Mouse (Mus musculus): ENCODE measurements at regions not wholly inside any gene's neighbourhood (a gene's known extent, or its start where the extent isn't known, plus 50 kb on each side); places are given as distances from the start of the nearest gene placed in this dataset.

- H3K27me3 ChIP-seq: no peaks in the 10 kb centered on the region
- no peak overlapping the region for H3K4me2 ChIP-seq (replicated peaks)
- H3K36me3 ChIP-seq: no peaks in the 10 kb centered on the region
- H3K4me1 ChIP-seq: no peaks in the 10 kb centered on the region
- H3K9me3 ChIP-seq: no peaks in the 10 kb centered on the region
- H3K9ac ChIP-seq: no peak overlapping the region
- no peak overlapping the region for H3K27ac ChIP-seq
- H3K4me3 ChIP-seq: no peak overlapping the region
- 84% methylated on average over 5 of the region's 5 CpGs for WGBS
- no peak for ATAC-seq (ENCODE audit: insufficient number of reproducible peaks, insufficient read depth, low FRiP score, low TSS enrichment)
These were observed 646.5 kb downstream of the Bcl11a start for GRCm38 (mm10) chr11:24724259-24724937.

- no peak overlapping the region for H3K4me3 ChIP-seq
- H3K27me3 ChIP-seq: no peaks in the 10 kb centered on the region
- no peaks in the 10 kb centered on the region for H3K9me3 ChIP-seq
- H3K9ac ChIP-seq: no peak overlapping the region
- no peak overlapping the region for H3K27ac ChIP-seq
- no peak overlapping the region for H3K4me2 ChIP-seq (replicated peaks)
- 48% methylated on average over 3 of the region's 3 CpGs for WGBS
- H3K36me3 ChIP-seq: no peaks in the 10 kb centered on the region
- no peaks in the 10 kb centered on the region for H3K4me1 ChIP-seq
- ATAC-seq (ENCODE audit: insufficient number of reproducible peaks, insufficient read depth, low FRiP score, low TSS enrichment): no peak
These were observed 648.5 kb downstream of the Bcl11a start for GRCm38 (mm10) chr11:24726331-24726730.

GRCm38 (mm10) chr11:24727404-24727803 lies 649.5 kb downstream of the Bcl11a start:
- H3K36me3 ChIP-seq: no peaks in the 10 kb centered on the region
- WGBS: 45% methylated on average over 1 of the region's 1 CpGs
- no peaks in the 10 kb centered on the region for H3K4me1 ChIP-seq
- no peak for ATAC-seq (ENCODE audit: insufficient number of reproducible peaks, insufficient read depth, low FRiP score, low TSS enrichment)
- no peaks in the 10 kb centered on the region for H3K27me3 ChIP-seq
- H3K4me2 ChIP-seq (replicated peaks): no peak overlapping the region
- no peaks in the 10 kb centered on the region for H3K9me3 ChIP-seq
- H3K4me3 ChIP-seq: no peak overlapping the region
- H3K27ac ChIP-seq: no peak overlapping the region
- H3K9ac ChIP-seq: no peak overlapping the region

GRCm38 (mm10) chr11:24731431-24731830 lies 653.6 kb downstream of the Bcl11a start:
- H3K9ac ChIP-seq: no peak overlapping the region
- no peak for ATAC-seq (ENCODE audit: insufficient number of reproducible peaks, insufficient read depth, low FRiP score, low TSS enrichment)
- no peaks in the 10 kb centered on the region for H3K9me3 ChIP-seq
- no peak overlapping the region for H3K4me2 ChIP-seq (replicated peaks)
- H3K4me1 ChIP-seq: no peaks in the 10 kb centered on the region
- WGBS: 7% methylated on average over 1 of the region's 1 CpGs
- no peaks in the 10 kb centered on the region for H3K36me3 ChIP-seq
- H3K27ac ChIP-seq: no peak overlapping the region
- no peaks in the 10 kb centered on the region for H3K27me3 ChIP-seq
- H3K4me3 ChIP-seq: no peak overlapping the region

- Histone ChIP-seq H3K9me3 (no peaks in the 10 kb centered on the region), H3K9ac (peak overlapping the region; percentile 30; the same call in 1 of the 2 replicates), H3K36me3 (no peaks in the 10 kb centered on the region), H3K4me1 (0 out of 2 replicates have a peak, but pooled peaks cover 6% of the 10 kb centered on the region), H3K27me3 (no peaks in the 10 kb centered on the region), H3K27ac (no peak overlapping the region), H3K4me3 (peak overlapping the region; percentile 24), H3K4me2 (replicated peaks) (peak overlapping the region; percentile 44)
- ATAC-seq (ENCODE audit: insufficient number of reproducible peaks, insufficient read depth, low FRiP score, low TSS enrichment): no peak
- WGBS: 6% methylated on average over 14 of the region's 14 CpGs
These were observed 661.9 kb downstream of the Bcl11a start for GRCm38 (mm10) chr11:24739710-24740255.

- Histone ChIP-seq H3K4me1 (0 out of 2 replicates have a peak, but pooled peaks cover 6% of the 10 kb centered on the region), H3K4me2 (replicated peaks) (no peak overlapping the region), H3K27me3 (no peaks in the 10 kb centered on the region), H3K36me3 (no peaks in the 10 kb centered on the region), H3K9me3 (no peaks in the 10 kb centered on the region), H3K27ac (no peak overlapping the region), H3K9ac (no peak overlapping the region), H3K4me3 (no peak overlapping the region)
- no peak for ATAC-seq (ENCODE audit: insufficient number of reproducible peaks, insufficient read depth, low FRiP score, low TSS enrichment)
- WGBS: 64% methylated on average over 2 of the region's 2 CpGs
These were observed 662.6 kb downstream of the Bcl11a start for GRCm38 (mm10) chr11:24740466-24740865.

- Histone ChIP-seq H3K4me1 (0 out of 2 replicates have a peak, but pooled peaks cover 6% of the 10 kb centered on the region), H3K9ac (no peak overlapping the region), H3K4me2 (replicated peaks) (no peak overlapping the region), H3K4me3 (no peak overlapping the region), H3K36me3 (no peaks in the 10 kb centered on the region), H3K27ac (no peak overlapping the region), H3K9me3 (no peaks in the 10 kb centered on the region), H3K27me3 (no peaks in the 10 kb centered on the region)
- 67% methylated on average over 8 of the region's 8 CpGs for WGBS
- no peak for ATAC-seq (ENCODE audit: insufficient number of reproducible peaks, insufficient read depth, low FRiP score, low TSS enrichment)
These were observed 664.7 kb downstream of the Bcl11a start for GRCm38 (mm10) chr11:24742561-24742960.

GRCm38 (mm10) chr11:24743439-24743838 lies 665.6 kb downstream of the Bcl11a start:
- 48% methylated on average over 1 of the region's 1 CpGs for WGBS

GRCm38 (mm10) chr11:24745841-24746240 lies 668.0 kb downstream of the Bcl11a start:
- no peak overlapping the region for H3K4me3 ChIP-seq
- no peak for ATAC-seq (ENCODE audit: insufficient number of reproducible peaks, insufficient read depth, low FRiP score, low TSS enrichment)
- no peak overlapping the region for H3K4me2 ChIP-seq (replicated peaks)
- H3K27ac ChIP-seq: no peak overlapping the region
- H3K36me3 ChIP-seq: no peaks in the 10 kb centered on the region
- no peaks in the 10 kb centered on the region for H3K27me3 ChIP-seq
- WGBS: 79% methylated on average over 4 of the region's 4 CpGs
- no peaks in the 10 kb centered on the region for H3K9me3 ChIP-seq
- H3K4me1 ChIP-seq: no peaks in the 10 kb centered on the region
- H3K9ac ChIP-seq: no peak overlapping the region

More at GRCm38 (mm10) chr11:24743439-24743838, 665.6 kb downstream of the Bcl11a start:
- Histone ChIP-seq H3K9ac (no peak overlapping the region), H3K9me3 (no peaks in the 10 kb centered on the region), H3K4me2 (replicated peaks) (no peak overlapping the region), H3K36me3 (no peaks in the 10 kb centered on the region), H3K4me1 (0 out of 2 replicates have a peak, but pooled peaks cover 6% of the 10 kb centered on the region), H3K27me3 (no peaks in the 10 kb centered on the region), H3K27ac (0 out of 2 replicates have a peak overlapping the region, but pooled peaks have one; percentile 5), H3K4me3 (no peak overlapping the region)
- ATAC-seq (ENCODE audit: insufficient number of reproducible peaks, insufficient read depth, low FRiP score, low TSS enrichment): no peak

GRCm38 (mm10) chr11:24750144-24750779 lies 672.4 kb downstream of the Bcl11a start:
- no peak overlapping the region for H3K4me3 ChIP-seq
- no peak overlapping the region for H3K4me2 ChIP-seq (replicated peaks)
- no peaks in the 10 kb centered on the region for H3K27me3 ChIP-seq
- no peaks in the 10 kb centered on the region for H3K36me3 ChIP-seq
- ATAC-seq (ENCODE audit: insufficient number of reproducible peaks, insufficient read depth, low FRiP score, low TSS enrichment): no peak
- no peaks in the 10 kb centered on the region for H3K9me3 ChIP-seq
- no peaks in the 10 kb centered on the region for H3K4me1 ChIP-seq
- WGBS: 69% methylated on average over 7 of the region's 7 CpGs
- no peak overlapping the region for H3K9ac ChIP-seq
- no peak overlapping the region for H3K27ac ChIP-seq

GRCm38 (mm10) chr11:24758130-24758529 lies 680.3 kb downstream of the Bcl11a start:
- no peaks in the 10 kb centered on the region for H3K36me3 ChIP-seq
- H3K4me3 ChIP-seq: no peak overlapping the region
- no peaks in the 10 kb centered on the region for H3K4me1 ChIP-seq
- no peak overlapping the region for H3K9ac ChIP-seq
- H3K27me3 ChIP-seq: no peaks in the 10 kb centered on the region
- H3K9me3 ChIP-seq: no peaks in the 10 kb centered on the region
- no peak overlapping the region for H3K27ac ChIP-seq
- no peak overlapping the region for H3K4me2 ChIP-seq (replicated peaks)
- no peak for ATAC-seq (ENCODE audit: insufficient number of reproducible peaks, insufficient read depth, low FRiP score, low TSS enrichment)

GRCm38 (mm10) chr11:24783470-24783869 lies 705.6 kb downstream of the Bcl11a start:
- Histone ChIP-seq H3K4me1 (no peaks in the 10 kb centered on the region), H3K9ac (no peak overlapping the region), H3K27ac (no peak overlapping the region), H3K9me3 (peaks cover 8% of the 10 kb centered on the region; the same call in 1 of the 2 replicates), H3K4me3 (no peak overlapping the region), H3K27me3 (no peaks in the 10 kb centered on the region), H3K36me3 (no peaks in the 10 kb centered on the region), H3K4me2 (replicated peaks) (no peak overlapping the region)
- no peak for ATAC-seq (ENCODE audit: insufficient number of reproducible peaks, insufficient read depth, low FRiP score, low TSS enrichment)
- 69% methylated on average over 7 of the region's 7 CpGs for WGBS

Data from embryonic facial prominence, embryonic 12.5 days (tissue).